Mouse (Mus musculus) retina, embryonic 14.5 days (tissue): ENCODE measurements around the gene Enpp4.

Experiments
- DNase-seq: peaks from one replicate; pipeline ENCODE4 v3.0.0-alpha.2; 2015; ENCODE audit warnings: low spot score

Enpp4 gene

DNA sequence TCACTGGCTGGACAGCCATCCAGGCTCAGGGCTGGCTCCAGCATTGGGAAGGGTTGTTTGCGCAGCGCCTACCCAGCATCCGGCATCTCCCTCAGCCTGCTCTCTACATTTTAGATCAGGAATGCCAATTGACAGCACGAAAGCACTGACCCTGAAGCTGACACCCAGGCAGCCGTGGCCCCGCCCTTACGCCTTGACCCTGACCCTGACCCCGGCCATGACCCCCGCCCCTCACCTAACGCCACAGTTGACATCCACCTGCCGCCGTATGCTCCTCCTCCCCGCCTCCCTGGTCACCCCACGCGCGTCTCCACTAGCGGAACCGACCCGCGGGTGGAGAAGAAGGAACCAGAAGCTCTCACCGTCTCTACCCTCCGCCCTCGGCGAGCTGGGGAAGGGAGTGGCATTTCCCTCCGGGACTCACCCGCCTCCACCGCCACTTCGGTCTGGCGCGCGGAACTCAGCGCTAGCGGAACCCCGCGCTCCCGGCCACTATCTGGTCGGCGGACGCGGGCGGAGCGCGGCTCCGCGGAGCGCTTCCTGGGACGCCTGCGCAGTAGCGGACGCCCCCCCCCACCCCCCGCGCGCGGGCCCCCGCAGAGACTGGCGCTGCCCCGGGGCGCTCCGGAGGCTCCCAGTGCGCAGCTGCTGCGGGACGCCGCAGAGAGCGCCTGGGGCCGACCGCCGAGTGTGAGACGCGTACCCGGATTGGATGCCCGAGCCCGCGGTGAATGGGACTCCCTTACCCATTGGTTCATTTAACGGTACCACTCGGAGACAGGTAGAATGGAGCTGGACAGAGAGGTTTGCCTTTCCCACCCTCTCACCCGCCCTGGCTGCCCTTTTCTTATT is at the start of gene Enpp4:
TSS of gene Enpp4 (minus strand) at position 523 of the 852 bp plus-strand sequence.
- peak; percentile 82 for DNase-seq

GRCm38 (mm10) chr17:44155204-44155603 is 49.6 kb upstream of the Enpp4 start:
- DNase-seq, result no peak

DNA sequence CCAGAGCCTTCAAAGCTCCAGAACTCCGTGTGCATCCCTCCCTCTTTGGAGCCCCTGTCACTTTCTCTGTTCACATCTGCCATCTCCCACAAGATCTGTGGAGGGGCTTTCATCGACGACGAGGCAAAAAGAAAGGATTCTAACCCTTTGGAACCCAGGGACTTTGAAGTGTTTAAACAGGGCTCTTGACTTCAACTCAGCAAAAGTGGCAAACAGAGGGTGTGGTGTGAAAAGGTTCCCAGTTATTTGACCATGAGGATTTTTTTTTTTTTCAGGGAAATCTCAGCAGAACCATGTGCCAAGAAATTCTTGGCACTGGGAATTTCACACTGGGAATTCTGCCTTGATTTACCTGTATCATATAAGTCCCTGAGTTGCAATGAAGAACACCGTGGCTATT is 48.3 kb upstream of the Enpp4 start:
- no peak for DNase-seq

- DNase-seq, result no peak
Measured at GRCm38 (mm10) chr17:44151889-44152288, 46.3 kb upstream of the Enpp4 start.

- peak; percentile 59 for DNase-seq
Measured at GRCm38 (mm10) chr17:44151130-44151529, 45.5 kb upstream of the Enpp4 start.

- DNase-seq, result no peak
Measured at GRCm38 (mm10) chr17:44148109-44148846, 42.7 kb upstream of the Enpp4 start.

DNA sequence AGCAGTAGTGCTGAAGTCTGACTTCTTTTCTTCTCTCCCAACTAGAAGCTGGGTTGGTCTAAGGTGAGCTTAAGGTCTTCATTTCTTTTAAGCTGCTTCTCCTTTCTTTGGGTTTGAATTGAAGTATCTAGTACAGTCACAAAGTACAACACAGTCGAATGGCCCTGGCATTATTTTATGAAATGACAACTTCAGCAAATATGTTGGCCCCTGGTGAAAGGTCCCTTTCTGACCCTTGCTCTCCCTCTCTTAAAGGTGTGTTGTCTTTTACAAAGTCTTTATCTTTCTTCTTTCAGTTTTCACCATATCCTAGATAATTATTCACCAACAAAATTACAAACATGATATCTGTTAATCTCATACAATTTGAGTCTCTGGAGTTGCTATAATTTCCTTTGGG is 40.2 kb upstream of the Enpp4 start:
- no peak for DNase-seq

- DNase-seq, result no peak
Measured at GRCm38 (mm10) chr17:44136863-44137640, 31.4 kb upstream of the Enpp4 start.

GRCm38 (mm10) chr17:44136018-44136417 is 30.4 kb upstream of the Enpp4 start:
- no peak for DNase-seq

- no peak for DNase-seq
Measured at GRCm38 (mm10) chr17:44134545-44134944, 28.9 kb upstream of the Enpp4 start.

DNA sequence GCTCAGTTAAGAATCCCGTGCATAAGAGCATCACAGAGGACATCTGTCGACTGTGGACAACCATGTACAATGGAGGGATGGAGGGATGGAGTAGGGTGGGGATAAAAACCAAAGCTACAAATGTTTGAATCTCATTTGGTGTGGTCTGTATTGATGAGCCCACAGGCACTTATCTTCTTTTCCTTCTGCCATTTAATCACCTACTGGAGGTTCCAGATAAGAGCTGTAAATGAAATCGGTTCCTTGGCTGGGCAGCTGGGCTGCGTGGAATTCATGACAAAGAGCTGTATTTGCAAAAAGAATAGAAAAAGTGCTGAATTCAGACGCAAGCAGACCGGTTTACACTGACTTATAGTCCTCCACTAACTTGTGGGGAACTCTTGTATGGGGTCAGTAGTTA is 28.5 kb upstream of the Enpp4 start:
- DNase-seq, result no peak

GRCm38 (mm10) chr17:44130429-44130828 is 24.8 kb upstream of the Enpp4 start:
- DNase-seq, result peak; percentile 86

GRCm38 (mm10) chr17:44129092-44129750 is 23.6 kb upstream of the Enpp4 start:
- no peak for DNase-seq

- DNase-seq, result no peak
Measured at GRCm38 (mm10) chr17:44121366-44122100, 15.9 kb upstream of the Enpp4 start.

DNA sequence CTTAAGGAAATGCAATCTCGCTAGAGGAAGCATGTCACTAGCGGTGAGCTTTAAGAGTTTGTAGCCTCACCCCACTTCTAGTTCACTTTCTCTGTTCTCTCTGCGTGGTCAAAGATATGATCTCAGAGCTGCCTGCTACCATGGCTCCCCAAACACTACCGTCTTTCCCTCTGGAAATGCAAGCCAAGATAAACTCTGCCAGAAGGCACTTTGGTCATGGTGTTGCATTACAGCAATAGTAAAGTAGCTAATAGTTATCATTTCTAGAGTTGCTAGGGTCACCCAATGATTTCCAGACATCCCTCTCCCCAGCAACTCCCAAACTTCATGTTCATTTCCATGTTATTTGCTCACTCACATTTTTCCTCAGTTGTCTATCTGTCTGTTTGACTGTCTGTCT is 12.6 kb upstream of the Enpp4 start:
- DNase-seq, result no peak

GRCm38 (mm10) chr17:44117721-44118120 is 12.1 kb upstream of the Enpp4 start:
- DNase-seq, result no peak

DNA sequence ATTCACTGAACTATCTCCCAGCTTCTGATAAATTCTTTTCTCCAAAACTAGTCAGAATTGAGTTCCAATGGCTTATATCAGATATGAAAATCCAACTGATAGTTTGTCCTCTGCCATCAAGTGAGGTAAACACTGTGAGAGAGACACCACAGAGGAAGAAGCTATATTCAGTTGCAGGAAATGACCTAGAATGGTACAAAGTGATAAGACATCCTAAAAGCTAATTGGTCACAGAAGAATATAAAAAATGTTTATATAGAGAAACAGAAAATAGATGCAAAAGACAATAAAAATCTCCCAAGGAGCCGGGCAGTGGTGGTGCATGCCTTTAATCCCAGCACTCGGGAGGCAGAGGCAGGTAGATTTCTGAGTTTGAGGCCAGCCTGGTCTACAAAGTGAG is 11.0 kb upstream of the Enpp4 start:
- no peak for DNase-seq

DNA sequence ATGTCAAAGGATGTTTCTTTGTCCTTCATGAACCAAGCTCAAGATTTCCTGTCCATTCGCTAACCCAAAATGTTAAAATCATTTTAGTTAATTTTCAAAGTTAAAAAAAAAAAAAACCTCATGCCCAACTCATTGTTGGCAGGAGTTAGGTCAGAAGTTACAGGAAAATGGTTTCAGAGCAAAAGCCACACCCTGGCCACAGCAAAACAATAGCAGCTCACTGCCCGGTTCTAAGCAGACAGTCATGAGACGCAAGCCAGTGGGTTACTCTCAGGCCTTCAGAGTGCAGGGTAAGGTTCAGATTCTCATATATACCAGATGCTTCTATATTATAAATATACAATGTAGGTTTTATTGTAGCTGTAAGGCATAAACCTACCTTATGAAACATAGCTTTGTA is 2.7 kb upstream of the Enpp4 start:
- no peak for DNase-seq

DNA sequence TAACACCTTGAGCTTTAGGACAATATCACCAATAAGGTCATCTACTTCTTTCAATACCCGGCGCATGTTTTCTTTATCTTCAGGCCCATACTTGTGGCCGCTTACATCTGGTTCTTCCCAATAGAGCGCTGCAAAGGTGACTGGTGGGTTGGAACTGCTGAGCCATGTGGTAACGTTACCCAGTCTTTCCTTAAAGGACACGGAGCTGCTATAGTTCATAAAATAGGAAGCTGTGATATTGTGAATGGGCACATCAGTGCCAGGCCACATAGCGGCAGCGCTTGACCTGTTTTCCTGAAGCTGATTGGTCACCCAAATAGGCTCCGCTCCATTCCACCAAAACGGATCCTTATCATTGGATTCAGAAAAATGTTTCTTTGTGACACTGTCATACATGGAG is 3.6 kb downstream of the Enpp4 start:
- DNase-seq, result no peak

DNA sequence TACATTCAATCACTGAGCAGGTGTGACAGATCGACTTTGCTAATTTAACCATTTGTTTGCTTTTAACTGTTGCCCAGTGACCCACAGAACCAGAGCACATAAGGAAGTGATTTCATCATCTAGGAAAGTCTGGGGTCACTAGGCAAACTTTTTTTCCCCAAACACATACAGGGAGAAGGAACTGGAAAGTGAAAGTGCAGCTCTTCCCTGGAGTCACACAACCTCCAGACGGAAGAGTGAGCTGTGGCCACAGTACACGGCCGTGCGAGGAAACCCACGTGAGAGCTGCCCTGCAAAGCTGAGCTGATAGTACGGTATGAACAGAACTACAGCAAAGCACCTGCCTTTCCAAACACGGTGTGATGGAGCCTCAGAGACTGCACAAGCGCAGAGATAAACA is 4.7 kb downstream of the Enpp4 start:
- no peak for DNase-seq

- no peak for DNase-seq
Measured at GRCm38 (mm10) chr17:44100486-44100885, 5.1 kb downstream of the Enpp4 start.
